Mouse (Mus musculus): ENCODE data around the gene Thbs4. TPM values are rescaled to one million over a fixed set of nuclear protein-coding genes. Genes with fewer than 3 reads are reported as not detected.

Gene Thbs4
- polyA plus RNA-seq (2012; rRNA removed; ENCODE audit: low replicate concordance), result 0.40 and 3.7 TPM in 2 replicates

GRCm38 (mm10) chr13:92794462-92795214 is at the start of gene Thbs4:
TSS of gene Thbs4 (minus strand) at chr13:92794818.

Other genes with a start within 250 kb of the Thbs4 start
- not detected in 2 replicates for gene Spz1, start 218.6 kb downstream of the Thbs4 start, polyA plus RNA-seq (2012; rRNA removed; ENCODE audit: low replicate concordance)
- gene Serinc5, start 183.7 kb downstream of the Thbs4 start, polyA plus RNA-seq (2012; rRNA removed; ENCODE audit: low replicate concordance), result 10.2 and 31.3 TPM in 2 replicates
- 6.1 and 11.0 TPM in 2 replicates for gene Mtx3, start 49.9 kb upstream of the Thbs4 start, polyA plus RNA-seq (2012; rRNA removed; ENCODE audit: low replicate concordance)